Mouse (Mus musculus) ES-E14 (cell line): ENCODE measurements around the gene Foxp4.

Source experiments
- CHD2 ChIP-seq: IDR thresholded peaks from 2 replicates; pipeline ENCODE4 v1.6.1; 2014; ENCODE audit warnings: mild to moderate bottlenecking, low read depth, low read length, inconsistent platforms
- HCFC1 ChIP-seq: IDR thresholded peaks from 2 replicates; pipeline ENCODE4 v1.6.1; 2012; ENCODE audit warnings: low read length, inconsistent platforms, borderline replicate concordance; ENCODE audit not compliant: insufficient read depth
- MAFK ChIP-seq: IDR thresholded peaks from 2 replicates; pipeline ENCODE4 v1.6.1; 2014; ENCODE audit warnings: mild to moderate bottlenecking, low read depth, low read length, inconsistent platforms; ENCODE audit not compliant: insufficient read depth
- ZC3H11A ChIP-seq: IDR thresholded peaks from 2 replicates; pipeline ENCODE4 v1.6.1; 2012; ENCODE audit warnings: low read depth, mild to moderate bottlenecking, inconsistent platforms, low read length, borderline replicate concordance
- ZNF384 ChIP-seq: IDR thresholded peaks from 2 replicates; pipeline ENCODE4 v1.6.1; 2012; ENCODE audit warnings: low read depth, low read length, inconsistent platforms

DNA sequence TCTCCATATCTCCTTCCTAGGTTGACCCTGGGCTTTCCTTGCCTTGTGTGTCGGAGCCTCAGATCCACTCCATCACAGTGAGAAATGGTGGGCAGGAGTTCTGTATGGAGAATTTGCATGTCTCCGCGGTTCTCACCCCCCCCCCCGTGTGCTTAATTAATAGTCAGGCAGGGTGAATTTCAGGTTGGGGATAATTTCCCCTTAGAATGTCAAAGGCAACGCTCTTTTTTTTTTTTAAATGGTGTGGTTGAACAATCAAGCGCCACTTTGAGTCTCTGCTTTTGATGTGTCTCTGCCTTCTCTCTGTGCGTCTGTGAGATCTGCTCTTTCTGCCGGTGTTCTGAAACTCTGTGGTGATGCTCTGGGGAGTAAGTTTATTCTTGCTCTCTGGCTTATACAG, 69.5 kb downstream of the Foxp4 start:
- TF ChIP-seq MAFK: no peak
- TF ChIP-seq ZNF384: no peak
- no peak for TF ChIP-seq HCFC1
- TF ChIP-seq CHD2: no peak
- TF ChIP-seq ZC3H11A: no peak
